Mouse (Mus musculus) neutrophil, adult 83 days (primary cell): ENCODE measurements around the gene Hmgb4. TPM values are rescaled to one million over a fixed set of nuclear protein-coding genes. Genes with fewer than 3 reads are reported as not detected.

ENCODE experiments used
- total RNA-seq, 2 experiments: library from RNA; stranded (reverse); gene quantifications; one replicate each; pipeline ENCODE4 v1.2.4; 2023

Hmgb4 gene
- total RNA-seq: not detected

GRCm38 (mm10) chr4:128260907-128261560 is at the start of gene Hmgb4:
TSS of gene Hmgb4 (minus strand) at chr4:128260957.

